Mouse (Mus musculus) cerebellum, postnatal 4 days (tissue): ENCODE data around the gene Agap3.

Experiments
- DNase-seq, 2 experiments: peaks; one replicate each; pipeline ENCODE4 v3.0.0; 2022; ENCODE audit warnings: low spot score in 2 of 2, mixed read lengths in 1 of 2

Gene Agap3

DNA sequence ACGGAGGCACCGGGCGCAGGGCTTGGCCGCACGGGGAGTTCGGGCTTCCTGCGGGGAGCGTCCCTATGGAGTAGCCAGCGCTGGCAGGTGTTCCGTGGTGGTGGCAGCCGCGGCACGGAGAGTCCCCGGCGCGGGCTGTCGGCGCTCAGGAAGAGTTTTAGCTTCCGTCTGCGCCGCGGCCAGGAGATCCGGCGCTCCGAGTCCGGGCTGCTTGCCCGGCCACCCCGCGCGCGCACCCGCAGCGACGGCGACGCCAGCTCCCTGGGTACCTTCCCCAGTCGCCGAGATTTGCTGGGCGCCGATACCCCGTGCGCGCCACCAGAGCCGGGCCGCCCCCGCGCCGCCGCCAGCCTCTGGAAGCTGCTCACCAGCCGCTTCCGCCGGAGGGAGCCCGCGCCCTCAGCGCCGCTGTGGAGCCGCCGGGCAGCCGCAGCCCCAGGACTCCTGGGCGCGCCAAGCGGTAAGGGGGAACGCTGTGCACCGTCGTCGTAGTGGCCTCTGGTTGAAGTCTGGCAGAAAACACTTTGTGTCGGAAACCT, 22.8 kb downstream of the Agap3 start:
- DNase-seq, result no peak

DNA sequence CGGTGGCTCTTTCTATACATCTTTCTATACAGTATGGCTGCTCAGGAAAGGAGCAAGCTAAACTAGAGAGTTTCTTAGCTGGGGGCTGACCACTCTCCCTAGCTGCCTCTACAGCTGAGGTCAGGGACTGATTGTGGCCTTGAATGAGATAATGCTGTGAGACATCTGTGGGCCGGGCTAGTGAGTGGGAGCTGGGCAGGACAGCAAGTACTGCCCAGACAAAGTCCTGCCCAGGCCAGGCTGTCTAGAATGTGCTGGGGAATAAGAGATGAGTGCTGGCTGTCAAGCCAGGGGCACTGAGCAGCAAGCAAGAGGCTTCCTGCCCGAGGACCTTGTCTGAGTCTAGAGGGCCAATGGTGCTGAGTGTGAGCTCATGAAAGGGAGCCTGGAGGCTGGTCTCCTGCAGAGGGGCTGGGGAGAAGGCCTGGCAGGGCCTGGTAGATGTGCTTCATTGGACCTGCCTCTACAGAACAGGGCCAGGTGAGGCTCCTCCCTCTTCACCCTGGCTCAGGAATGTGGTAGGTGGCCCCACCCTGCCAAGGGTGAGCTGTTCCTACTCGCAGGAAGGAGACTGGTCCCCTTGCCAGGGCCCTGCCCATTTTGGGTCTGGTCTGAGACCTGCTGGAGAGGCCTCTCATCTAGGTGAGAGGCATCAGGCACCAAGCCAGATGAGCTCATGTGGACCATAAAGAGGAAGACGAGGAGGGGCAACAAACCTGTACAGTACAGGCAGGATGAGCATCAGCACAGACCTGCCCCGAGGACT, 23.7 kb downstream of the Agap3 start:
- DNase-seq, result no peak

DNA sequence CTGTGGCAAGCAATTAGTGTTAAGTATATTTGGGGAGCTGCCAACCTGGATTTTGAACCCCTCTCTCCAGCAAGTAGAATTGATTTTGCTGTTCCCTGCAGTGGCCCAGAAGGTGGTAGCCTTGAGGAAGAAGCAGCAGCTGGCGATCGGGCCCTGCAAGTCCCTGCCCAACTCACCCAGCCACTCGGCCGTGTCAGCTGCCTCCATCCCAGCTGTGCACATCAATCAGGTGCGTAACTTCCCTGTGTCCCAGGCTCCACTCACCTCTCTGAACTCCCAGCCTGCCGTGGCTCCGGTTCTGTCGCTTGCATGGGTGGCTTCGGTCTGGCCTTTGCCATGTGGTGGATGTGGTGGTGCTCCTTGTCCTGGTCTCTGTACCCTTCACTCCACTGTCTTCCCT, 25.9 kb downstream of the Agap3 start:
- no peak for DNase-seq

DNA sequence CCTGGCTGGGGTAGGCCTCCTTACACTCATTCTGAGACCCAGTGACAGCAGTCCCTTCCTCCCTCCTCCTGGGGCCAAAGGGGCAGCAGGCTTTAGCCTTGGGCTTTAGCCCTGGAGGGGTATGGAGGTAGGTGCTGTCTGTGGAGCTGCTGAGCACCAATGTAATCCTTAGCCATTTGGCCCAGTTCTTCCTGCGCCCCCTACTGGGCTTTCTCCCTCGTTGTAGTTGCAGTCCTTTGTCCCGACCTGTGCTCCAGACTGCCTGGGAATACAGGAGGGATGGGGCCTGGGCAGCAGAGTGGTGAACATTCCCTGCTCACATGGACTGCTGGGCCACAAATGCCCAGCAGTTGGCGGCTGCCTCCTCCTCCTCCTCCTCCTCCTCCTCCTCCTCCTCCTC, 29.7 kb downstream of the Agap3 start:
- DNase-seq, result peak; percentile 65 to 76

DNA sequence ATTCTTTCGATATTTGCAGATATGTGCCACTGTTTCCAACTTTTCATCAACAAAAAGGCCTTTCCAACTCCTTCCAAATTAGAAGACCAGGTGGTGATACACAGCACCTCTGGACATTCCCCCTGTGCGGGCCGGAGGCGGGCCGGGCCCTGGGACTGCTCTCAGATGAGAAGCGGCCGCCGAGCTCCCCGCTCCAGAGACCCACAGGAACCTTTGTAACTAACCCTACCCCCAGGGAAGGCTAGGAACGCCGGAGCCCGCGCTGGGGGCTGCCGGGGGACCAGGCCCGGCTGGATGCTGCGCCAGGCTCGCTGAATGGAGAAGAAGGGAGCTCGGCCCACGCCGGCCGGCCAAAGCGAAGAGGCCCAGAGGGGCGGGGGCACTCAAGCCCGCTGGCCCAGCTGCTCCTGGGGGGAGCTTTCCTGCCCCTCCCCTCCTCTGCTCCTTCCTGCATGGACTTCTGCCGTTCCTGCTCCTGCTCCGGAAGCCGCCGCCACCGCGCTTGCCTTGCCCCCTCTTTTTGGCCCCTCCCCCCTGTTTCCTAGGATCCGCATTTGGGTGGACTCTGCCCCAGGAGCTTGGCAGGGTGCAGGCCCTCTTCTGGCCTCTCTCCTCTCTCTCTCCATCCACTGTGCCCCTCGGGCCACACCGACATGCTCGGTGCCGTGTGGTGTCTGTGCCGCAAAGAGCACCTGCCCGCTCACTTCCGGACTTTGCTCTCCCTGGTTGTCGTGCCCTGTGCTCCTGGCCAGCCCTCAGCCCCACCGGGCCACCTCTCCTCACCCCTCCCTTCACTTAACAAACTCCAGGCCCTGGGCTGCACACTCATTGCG, 30.5 kb downstream of the Agap3 start:
- DNase-seq, result no peak

DNA sequence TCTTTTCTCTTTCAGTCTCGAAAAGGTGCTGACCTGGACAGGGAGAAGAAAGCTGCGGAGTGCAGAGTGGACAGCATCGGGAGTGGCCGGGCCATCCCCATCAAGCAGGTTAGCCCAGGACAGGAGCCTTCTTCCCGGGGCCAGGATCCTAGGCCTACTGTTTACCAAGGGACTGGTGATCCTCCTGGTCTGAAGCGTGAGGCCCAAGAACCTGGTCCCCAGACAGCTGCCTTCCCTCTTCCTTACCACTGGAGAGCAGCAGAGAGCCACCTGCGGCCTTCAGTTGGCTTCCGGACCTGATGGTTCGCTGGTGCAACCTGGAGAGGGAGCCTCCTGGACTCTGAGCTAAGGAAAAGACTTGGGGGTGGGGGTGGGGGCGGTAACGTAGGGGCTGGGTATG, 31.3 kb downstream of the Agap3 start:
- peak in 1 of 2 experiments; percentile 74 for DNase-seq

DNA sequence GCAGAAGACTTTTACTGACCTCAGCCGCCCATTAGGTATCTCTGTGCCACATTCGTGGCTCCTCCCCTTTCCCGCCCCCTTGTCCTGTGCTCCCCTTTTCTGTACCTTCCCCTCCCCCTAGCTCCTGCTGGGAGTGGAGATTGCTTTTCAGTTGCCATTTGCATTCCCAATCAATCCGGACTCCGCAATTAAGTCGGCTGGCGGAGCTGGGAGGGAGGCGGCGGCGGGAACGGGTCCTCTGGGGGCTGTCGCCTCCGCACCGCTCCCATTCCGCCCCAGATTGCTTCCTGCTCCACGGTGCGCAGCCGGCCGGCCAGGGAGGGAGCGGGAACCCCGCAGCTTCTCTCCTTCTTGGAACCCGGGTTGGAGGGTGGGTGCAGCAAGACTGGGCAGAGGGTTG, 33.0 kb downstream of the Agap3 start:
- no peak for DNase-seq

DNA sequence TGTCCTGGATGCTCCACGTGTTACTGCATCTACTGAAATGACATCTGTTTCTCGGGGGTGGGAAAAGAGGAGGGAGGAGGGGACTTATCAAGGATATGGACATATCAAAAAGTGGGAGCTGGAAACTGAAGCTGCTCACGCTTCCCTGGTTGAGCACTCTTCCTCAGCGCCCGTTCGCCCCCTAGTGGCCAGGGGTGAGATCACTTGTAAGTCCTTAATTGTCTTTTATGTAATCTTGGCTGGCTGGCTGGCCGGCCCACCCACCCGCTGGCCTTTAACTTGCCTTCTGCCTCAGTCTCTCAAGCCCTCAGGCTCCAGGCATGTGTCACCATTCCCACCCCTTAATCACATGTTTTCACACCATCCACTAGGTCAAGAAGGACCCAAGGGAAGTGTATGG, 34.1 kb downstream of the Agap3 start:
- DNase-seq, result peak; percentile 86 to 92

DNA sequence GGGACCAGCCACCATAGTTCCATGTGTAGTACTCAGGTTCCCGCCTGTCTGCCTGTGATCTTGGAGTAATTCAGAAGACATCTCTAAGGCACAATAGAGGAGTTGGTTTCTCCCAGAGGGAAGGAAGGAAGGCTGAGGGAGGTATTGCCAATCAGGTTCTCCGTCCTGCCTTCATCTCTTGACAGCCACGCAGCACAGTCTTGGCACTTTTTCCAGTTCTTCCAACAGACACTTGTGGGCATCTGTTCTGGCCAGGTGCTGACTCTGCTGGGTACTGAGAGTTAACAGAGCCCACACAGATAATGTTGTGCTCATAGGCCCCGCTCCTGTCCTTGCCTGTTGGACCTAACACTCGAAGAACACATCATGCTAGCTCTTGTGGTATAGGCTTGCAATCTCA, 34.8 kb downstream of the Agap3 start:
- DNase-seq, result no peak

DNA sequence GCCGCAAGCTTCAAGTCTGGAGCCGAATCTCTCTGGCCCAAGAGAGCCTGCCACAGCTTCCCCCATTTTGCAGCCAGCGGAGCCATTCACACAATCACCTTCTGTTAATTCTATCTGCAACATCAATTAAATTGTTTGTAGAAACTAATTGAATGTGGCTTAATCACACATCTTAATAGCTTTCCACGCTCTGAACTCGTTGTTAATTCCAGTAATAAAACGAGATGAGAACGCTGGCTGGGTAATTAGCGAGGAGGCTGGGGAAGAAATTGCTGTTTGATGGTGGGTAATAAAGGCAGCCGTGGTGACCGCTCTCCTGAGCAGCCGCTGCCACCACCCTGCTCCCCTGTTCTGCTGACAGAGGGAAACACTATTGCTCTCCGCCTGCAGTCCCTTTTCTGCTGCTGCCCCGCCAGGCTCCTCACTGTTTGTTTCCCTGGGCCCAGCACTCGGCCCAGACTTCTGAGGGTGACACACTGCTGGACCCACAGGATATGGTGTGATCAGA, 38.5 kb downstream of the Agap3 start:
- no peak for DNase-seq

DNA sequence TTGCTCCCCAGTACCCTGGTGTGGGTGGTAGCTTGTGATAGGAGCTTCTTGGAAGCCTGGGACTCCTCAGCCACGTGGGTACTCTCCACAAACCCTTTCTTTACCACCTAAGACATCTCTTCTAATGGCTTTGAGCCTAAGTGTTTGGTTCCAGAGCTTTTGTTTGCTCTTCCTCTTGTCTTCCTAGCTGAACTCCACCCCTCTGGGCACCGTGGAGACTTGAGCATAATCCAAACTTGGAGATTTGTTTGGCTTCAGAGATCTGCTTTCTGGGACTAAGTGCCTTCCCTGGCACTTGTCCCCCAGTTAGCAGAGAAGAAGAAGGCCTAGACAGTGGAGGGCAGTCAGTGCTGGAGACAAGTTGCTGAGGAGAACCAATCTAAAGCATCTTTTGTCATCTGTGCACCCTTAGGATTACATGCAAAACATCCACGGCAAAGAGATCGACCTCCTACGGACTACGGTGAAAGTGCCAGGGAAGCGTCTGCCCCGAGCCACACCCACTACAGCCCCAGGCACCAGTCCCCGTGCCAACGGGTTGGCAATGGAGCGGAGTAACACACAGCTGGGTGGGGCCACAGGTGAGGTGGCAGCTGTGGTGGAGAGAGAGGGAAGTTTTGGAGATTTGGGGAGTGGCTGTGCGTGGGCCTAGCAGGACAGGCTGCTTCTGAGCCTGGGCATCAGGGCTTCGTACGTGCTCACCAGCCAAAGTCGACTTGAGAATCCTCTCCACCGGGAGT, 40.7 kb downstream of the Agap3 start:
- no peak for DNase-seq

DNA sequence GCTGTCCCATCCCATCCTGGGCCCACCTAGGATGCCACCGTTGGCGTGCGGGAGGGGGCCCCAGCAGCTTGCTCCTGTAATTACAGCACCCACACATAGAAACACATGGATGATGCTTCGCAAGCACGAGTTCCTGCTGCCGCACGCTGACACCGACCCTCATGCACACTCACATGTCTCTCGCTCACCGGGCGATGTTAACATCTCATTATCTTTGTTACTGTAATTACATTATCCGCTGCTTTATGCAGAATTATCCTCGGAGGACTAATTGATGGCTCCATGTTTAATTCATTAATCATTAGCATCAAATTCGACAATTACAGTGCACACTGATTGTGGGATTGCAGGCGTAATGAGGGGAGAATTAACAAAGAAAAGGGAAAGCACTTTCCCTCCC, 43.0 kb downstream of the Agap3 start:
- no peak for DNase-seq

DNA sequence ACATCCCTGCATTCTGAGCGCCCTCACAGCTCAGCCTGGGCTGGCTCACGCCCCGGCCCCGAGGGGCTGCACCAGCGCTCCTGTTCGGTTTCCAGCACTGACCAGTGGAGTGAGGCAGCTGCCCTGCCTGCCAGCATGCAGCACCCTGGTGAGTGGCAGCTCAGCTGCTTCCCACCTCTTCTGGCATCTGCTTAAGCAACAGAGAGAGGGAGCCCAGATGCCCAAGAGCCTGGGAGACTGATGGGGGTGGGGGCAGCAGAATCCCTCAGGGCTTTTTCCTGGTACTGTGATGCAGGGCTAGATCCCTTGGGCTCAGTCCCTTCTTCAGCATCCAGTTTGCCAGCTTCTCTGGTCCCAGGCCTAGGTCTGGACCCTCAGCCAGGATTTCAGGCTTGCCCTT, 44.8 kb downstream of the Agap3 start:
- no peak for DNase-seq

DNA sequence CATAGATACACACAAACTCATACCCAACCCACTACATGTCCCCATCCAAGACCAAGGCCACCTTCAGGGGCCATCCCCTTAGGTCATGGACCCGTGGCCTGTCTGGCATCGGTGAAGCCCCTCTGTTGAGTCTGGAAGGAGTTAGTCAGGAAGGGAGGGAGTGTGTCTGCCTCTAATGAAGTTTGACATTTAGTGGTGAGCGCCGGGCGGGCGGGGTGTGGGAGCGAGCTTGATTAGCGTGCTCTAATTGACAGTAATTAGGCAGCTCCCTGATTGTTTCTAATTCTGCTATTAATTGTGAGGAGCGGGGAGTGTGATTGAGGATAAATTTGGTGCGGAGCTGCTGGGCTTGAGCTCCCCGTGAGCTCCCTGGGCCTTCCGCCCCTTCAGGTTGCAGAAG, 45.5 kb downstream of the Agap3 start:
- DNase-seq, result no peak

DNA sequence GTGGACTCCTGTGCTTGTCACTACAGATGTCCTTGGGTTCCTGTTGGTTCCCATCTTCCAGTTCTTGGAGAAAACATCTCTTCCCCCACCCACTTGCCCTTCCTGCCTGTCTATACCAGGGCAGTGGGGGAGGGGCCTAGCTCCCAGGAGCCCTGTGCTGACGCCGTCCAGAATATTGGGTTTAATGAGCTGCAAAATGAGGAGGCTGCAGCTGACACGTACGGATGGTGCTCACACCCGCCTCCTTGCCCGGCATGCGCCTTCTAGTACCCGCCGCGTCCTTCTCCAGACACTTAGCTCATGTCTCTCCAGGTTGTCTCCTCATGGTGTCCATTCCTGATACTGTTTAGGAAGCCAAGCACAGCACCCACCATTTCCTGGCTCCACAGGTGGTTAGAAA, 47.1 kb downstream of the Agap3 start:
- no peak for DNase-seq

DNA sequence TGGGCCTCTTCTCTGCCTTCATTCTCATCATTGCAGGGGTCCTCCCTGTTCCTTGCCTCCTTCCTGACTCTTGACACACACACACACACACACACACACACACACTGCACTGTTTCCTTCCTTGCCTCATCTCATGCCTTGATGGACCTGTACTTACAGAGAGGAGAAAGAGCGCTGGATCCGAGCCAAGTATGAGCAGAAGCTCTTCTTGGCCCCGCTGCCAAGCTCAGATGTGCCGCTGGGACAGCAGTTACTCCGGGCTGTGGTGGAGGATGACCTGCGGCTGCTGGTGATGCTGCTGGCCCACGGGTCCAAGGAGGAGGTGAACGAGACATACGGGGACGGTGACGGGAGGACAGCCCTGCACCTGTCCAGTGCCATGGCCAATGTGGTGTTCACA, 48.9 kb downstream of the Agap3 start:
- DNase-seq, result peak in 1 of 2 experiments; percentile 75

DNA sequence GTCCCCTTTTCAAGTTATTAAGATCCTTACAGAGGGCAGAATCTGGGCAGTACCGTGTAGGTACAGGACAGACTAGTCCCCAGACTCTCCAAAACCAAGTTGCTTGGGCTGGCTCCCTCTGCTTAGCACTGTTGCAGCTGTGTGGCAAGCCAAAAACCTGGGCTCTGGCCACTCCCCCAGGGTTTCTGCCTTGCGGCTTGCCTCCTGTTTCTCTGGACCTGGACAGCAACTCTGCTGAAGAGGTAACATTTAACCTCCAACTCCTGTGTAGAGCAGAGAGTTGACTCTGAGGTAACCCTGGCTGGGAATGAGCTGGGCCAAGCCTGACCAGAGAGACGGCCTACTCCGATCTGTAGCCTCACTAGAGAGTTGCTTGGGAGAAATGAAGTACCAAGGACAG, 50.8 kb downstream of the Agap3 start:
- no peak for DNase-seq

DNA sequence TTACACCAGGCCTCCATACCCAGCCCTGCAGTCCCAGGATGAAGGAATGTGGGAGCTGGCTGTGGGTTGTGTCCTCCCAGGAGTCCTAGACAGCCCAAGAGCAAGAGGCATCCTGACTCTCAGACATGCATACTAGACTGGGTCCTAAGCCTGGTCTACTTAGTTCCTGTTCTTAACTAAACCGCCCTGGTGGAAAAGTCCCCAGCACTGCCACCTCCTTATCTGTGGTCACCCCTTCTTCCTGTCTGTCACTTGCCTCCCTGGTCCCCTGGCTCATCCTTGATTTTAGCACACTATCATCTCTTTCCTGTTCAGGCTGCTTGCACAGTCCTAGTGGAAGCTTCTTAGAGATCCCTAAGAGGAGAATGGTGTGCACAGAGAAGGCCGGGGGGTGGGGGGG, 53.5 kb downstream of the Agap3 start:
- DNase-seq, result no peak

DNA sequence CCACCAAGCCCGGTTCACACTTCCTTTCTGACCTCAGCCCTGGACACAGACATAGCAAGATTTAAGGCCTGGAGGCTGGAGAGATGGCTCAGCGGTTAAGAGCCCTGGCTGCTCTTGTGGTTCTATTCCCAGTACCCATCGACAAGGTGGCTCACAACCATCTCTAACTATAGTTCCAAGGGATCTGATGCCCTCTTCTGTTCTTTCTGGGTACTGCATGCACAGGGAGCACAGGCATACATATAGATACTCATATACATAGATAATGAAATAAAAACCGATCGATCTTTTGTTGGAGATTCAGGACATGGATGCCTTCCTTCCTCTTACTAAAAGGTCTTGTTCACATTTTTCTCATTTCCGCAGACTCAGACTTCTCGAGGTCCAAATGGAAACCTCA, 56.4 kb downstream of the Agap3 start:
- no peak for DNase-seq

DNA sequence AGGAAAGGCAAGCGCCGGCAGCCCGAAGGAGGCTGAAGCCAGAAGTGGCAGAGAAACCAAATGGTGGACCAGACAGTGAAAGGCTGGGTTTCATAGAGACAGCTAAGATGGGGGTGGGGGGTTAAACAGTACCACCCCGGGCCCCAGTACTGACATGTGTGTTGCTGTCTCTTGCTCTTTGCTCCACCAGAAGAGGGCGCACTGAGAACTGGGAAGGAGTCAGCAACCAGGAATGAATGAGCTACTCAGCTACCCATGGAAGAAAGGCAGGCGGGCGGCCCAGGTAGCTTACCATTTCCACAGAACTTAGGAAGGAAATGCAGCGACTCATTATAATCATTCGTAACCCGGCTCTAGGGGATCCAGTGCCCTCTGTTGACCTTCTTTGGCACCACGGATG, 58.7 kb downstream of the Agap3 start:
- DNase-seq, result no peak

DNA sequence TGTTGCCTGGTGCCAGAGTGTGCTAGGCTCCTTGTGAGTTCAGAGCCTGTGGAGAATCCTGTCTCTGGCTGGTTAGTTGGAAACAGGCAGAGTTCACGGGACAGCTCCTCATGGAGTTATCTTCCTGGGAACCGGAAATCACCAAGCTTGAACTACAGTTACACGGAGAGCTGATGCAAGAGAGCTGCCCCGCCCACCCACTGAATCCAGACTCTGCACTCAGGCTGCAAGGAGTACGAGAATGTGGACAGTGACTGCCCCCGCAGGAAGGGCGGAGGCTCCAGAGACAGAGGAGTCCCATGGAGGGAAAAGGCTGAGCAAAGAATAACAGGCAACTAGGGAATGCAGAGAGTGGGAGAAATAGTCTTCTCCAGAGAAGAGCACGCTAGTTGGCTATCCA, 60.3 kb downstream of the Agap3 start:
- no peak for DNase-seq

DNA sequence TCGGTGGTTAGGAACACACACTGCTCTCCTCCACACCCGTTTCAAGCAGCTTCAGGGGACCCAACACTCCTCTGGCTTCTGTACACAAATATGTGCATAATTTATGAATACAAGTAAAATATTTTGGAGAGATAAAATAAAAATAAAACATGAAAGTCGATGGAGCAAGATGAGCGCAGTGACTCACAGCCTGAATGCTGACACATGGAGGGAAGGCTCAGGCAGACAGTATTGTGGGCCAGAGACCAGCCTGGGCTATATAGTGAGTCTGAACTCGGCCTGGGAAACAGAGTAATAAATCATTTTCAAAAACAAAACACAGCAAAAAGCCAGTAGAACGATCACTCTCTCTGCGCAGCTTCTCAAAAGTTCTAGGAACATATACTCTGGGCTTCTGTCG, 69.4 kb downstream of the Agap3 start:
- no peak for DNase-seq
